Mouse (Mus musculus) left cerebral cortex, postnatal 14 days (tissue): Measurements from ENCODE around the gene Rac3. TPM values are rescaled to one million over a fixed set of nuclear protein-coding genes. Genes with fewer than 3 reads are reported as not detected.
A peak's percentile ranks its signal among the peaks of the same experiment; 100 is the strongest.
"Not testable (repeated sequence)": the region's sequence is repeated elsewhere in the genome, so short reads cannot be mapped to it uniquely, and the experiment has no call there.

ENCODE experiments used
- DNase-seq, 2 experiments: peaks; one replicate each; pipeline ENCODE4 v3.0.0; 2021 to 2022; ENCODE audit warnings: low spot score in 2 of 2, mixed read lengths in 1 of 2
- intact Hi-C: fragments of 180-260 bp; cut with DNase I; formaldehyde crosslinking; loops from one replicate; pipeline ENCODE4 v1.15.1; 2025
- total RNA-seq, 2 experiments: library from RNA; stranded (reverse); gene quantifications; 2 replicates each; pipeline ENCODE4 v1.2.3; 2021

Rac3 gene
- total RNA-seq, 2 experiments from 2014 or later, result 92.2 to 99.5 TPM

DNA sequence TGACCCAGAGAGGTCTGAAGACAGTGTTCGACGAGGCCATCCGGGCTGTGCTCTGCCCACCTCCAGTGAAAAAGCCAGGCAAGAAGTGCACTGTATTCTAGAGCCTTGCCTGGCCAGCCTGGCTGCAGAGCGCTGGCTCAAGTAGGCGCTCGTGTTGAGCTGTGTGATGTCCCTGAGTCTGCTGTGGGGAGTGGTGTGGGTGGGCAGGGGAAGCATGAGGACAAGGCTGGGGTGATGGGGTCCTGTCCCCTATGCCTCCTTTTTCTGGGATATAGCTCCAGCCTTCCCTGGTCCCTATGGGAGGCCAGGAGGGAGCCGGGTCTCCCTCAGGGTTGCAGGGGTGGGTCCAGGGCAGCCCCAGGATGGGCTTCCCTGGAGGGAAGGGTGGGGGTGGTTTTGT is 2.2 kb downstream of the Rac3 start:
- DNase-seq, result no peak
- intact Hi-C loops, result no loop called here

DNA sequence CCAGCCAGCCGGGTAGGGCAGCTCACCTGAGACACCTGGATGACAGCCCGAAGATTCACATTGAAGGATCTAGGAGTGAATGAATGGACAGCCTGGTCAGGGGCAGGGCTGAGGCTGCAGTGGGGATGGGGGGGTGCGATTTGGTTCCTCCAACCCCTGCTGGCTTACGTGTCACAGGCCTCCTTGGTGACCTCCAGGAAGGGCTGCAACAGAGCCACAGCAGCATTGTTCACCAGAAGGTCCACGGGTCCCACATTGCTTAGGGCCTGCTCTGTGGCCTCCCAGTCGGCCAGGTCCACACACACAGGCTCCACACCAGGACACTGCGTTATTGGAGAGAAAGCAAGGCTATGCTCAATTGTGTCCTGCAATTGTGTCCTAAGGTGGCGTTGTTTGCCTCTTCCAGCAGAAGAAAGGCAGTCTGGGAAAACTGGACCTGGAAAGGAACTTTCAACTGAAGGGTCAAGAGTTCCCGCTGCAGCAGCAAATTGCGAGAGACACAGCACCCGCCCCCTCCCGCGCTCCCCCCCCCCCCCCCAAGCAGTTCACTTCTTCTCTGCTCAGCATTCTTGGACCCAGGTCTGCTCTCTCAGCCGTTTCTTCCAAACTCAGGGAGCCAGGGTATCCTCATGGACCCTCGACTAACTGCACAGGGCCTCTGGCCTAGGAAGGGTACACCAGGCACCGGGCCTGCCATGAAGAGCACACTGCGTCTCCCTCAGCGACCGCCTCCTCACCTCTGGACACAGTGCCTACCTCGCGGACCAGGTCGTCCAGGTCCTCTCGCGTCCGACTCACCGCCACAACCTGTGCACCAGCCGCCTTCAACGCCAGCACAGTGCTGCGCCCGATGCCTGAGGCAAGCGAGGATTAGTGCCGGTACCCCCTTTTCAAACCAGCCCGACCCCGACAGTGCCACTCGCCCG is 5.2 kb downstream of the Rac3 start:
- no peak for DNase-seq
- intact Hi-C loops, result no loop called here

DNA sequence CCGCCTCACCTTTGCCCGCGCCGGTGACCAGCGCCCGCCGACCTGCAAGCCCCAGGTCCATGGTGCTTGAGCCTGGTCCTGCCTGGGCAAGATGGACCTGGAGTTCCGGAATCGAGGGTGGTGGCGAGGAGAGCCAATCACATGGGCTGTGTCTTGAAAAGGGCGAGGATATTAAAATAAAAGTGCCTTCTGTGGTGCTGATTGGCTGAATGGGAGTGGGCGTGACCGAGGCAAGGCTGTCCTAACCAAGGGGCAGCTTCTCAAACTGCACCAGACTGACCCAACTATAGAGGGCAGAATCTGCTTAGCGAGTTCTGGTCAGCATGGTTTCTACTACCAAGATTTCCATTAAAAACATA is 5.9 kb downstream of the Rac3 start, which contains the start of gene Dcxr:
Gene Dcxr (minus strand): TSS at position 113 of the 359 bp plus-strand sequence.
- peak; percentile 72 to 84 for DNase-seq
- intact Hi-C loops, result no loop called here

DNA sequence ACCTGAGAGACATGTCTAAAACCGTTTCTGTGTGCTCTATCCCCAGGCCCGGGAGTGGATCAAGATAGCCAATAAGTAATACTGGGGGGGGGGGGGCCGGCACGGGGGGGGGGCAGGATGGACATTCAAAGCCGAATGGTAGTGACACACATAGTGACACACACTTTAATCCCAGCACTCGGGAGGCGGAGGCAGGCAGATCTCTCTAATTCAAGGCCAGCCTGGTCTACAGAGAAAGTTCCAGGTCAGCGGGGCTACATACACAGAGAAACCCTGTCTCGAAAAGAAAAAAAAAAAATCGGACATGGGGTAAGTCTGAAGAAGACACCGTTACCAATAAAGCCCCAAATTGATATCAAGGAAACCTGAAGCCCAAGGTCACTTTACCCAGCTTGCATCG is 6.3 kb downstream of the Rac3 start:
- intact Hi-C loops, result no loop called here
- no peak for DNase-seq

GRCm38 (mm10) chr11:120728530-120729240 is 7.4 kb downstream of the Rac3 start:
- DNase-seq, result no peak
- intact Hi-C loops, result no loop called here

DNA sequence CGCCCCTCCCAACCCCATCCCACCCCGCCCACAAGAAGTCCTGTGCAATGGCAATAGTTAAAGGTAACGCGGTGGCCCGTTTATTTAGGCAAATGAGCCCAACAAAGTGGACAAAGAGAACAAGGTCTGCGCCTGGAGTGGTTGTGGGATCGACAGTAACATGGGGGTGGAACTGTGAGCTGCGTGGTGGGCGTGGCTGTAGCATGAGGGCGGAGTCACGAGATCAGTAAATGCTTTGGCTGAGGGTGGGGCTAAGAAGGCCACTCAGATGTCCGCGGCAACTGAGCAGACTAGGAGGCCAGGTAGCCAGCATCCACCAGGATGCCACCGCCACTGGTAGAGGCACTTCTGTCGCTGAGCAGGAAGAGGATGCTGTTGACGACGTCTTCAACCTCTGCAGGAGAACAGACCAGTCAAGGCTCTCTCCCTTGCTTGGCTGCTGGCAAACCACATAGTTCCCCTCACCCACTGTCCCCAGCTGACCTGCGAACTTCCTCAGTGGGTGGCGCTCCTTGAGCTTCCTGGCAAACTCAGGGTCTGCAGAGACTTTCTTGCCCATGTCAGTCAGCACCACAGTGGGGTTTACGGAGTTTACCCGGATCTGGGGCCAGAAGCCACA is 8.3 kb downstream of the Rac3 start:
- intact Hi-C loops, DNase-seq: not testable (repeated sequence)

DNA sequence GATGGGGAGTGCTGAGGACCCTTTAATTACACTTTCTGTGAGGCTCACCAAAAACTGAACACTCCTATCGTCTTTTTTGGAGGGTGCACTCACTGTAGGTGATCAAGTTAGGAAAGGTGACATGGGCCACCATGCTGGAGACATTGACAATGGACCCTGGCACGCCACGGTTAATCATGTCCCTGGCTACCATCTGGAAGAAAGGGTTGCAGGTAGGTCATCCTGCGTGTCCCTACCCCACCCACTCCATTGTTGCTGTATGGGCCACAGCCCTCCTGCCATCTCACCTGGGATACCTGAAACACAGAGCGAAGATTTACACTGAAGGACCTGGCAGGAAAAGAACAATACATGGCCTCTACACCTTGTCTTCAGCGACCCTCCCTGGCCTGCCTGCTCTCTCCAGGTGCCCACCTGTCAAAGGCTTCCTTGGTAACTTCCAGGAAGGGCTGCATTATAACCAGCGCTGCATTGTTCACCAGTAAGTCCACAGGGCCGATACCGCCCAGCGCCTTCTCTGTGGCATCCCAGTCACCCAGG is 9.1 kb downstream of the Rac3 start:
- DNase-seq, result no peak
- intact Hi-C loops, result no loop called here

GRCm38 (mm10) chr11:120731395-120731794 is 10.1 kb downstream of the Rac3 start:
- intact Hi-C loops, result no loop called here

GRCm38 (mm10) chr11:120731858-120732680 is 10.8 kb downstream of the Rac3 start, which contains the start of gene Cbr2:
Gene Cbr2 (minus strand): TSS chr11:120732114.
- DNase-seq, result no peak

More at GRCm38 (mm10) chr11:120731395-120731794, 10.1 kb downstream of the Rac3 start:
- DNase-seq, result no peak

GRCm38 (mm10) chr11:120733521-120733920 is 12.3 kb downstream of the Rac3 start:
- DNase-seq, result no peak
- intact Hi-C loops, result no loop called here

More at GRCm38 (mm10) chr11:120731858-120732680, 10.8 kb downstream of the Rac3 start, which contains the start of gene Cbr2:
- intact Hi-C loops, result no loop called here

DNA sequence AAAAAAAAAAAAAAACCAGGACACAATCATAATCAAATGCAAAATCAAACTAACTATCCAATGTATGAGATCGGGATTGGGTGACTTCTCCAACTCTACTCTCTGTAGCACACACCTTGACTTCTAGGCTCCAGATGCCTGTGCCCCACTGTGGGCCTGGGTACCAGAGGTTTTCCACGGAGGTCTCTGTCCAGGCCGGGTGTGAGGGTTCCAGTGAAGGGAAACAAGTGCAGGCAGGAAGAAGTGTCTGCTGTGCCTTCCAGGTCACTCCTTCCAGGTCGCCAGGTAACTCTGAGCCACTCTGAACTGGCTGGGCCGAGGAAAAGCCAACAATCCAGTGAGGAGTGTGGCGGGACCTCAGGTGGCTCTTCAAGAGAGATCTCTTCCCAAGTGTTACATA is 15.2 kb downstream of the Rac3 start:
- intact Hi-C loops, result no loop called here
- no peak for DNase-seq

GRCm38 (mm10) chr11:120740981-120741380 is 19.7 kb downstream of the Rac3 start:
- intact Hi-C loops, result no loop called here
- DNase-seq, result no peak

- no peak for DNase-seq
- intact Hi-C loops, result no loop called here
Observed at GRCm38 (mm10) chr11:120744121-120744701, 22.9 kb downstream of the Rac3 start.

- DNase-seq, result no peak
- intact Hi-C loops, result no loop called here
Observed at GRCm38 (mm10) chr11:120747974-120748373, 26.7 kb downstream of the Rac3 start.

- peak in 1 of 2 experiments; percentile 21 for DNase-seq
- intact Hi-C loops, result no loop called here
Observed at GRCm38 (mm10) chr11:120749430-120749829, 28.2 kb downstream of the Rac3 start.

DNA sequence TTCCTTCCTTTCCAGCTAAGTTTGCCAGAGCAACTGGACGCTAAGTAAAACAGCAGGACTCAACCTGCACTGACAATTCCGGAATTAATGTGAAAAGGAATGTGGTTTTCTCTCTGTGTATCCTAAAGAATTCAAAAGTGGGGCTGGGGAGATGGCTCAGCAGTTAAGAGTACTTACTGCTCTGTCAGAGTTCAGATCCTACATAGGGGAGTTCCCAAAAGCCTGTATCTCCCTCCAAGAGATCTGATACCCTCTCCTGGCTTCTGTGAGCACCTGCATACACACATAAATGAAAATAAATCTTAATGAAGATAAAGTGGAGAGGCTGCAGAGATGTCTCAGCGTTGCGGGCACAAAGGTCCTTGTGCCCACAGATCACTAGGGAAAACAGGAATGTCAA is 30.3 kb downstream of the Rac3 start:
- intact Hi-C loops, result no loop called here
- no peak for DNase-seq

DNA sequence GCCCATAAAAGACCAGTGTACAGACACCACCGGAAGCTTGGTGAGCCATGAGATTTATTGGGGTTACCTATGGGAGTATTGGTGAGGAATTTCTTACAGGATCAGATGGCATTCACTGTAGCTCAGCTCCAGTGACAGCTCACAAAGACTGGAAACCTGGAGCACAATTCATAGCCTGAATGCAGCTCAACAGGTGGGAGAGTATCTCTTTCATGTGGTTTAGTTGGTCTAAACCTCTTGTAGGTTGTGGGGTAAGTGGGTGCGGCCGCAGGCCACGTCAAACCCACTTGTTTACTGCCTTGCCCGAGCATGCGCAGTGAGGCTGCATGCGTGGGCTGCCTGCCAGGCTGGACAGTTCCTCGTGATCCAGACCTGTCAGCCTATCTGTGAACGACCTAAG is 39.0 kb downstream of the Rac3 start:
- intact Hi-C loops, result no loop called here
- DNase-seq, result no peak

GRCm38 (mm10) chr11:120761811-120762671 is 40.8 kb downstream of the Rac3 start:
- intact Hi-C loops, result no loop called here
- DNase-seq, result no peak
